Mouse (Mus musculus) lung, postnatal 0 days (tissue): ENCODE results near the gene Fer1l5.

ENCODE experiments used
- CTCF ChIP-seq: IDR thresholded peaks from 2 replicates; pipeline ENCODE4 v1.5.1; 2016; ENCODE audit warnings: antibody characterized with exemption, mild to moderate bottlenecking
- EP300 ChIP-seq: IDR thresholded peaks from 2 replicates; pipeline ENCODE4 v1.6.1; 2016; ENCODE audit warnings: antibody characterized with exemption, mild to moderate bottlenecking, control low read depth

GRCm38 (mm10) chr1:36435071-36435470 lies 63.0 kb downstream of the Fer1l5 start:
- TF ChIP-seq CTCF: no peak
- no peak for TF ChIP-seq EP300
